Mouse (Mus musculus): ENCODE measurements at regions not wholly inside any gene's neighbourhood (a gene's known extent, or its start where the extent isn't known, plus 50 kb on each side); places are given as distances from the start of the nearest gene placed in this dataset.

- no peak for DNase-seq
Measured at GRCm38 (mm10) chr6:51758781-51759180, 235.1 kb downstream of the Snx10 start.

- no peak for DNase-seq
Measured at GRCm38 (mm10) chr6:51760372-51760771, 236.7 kb downstream of the Snx10 start.

- no peak for DNase-seq
Measured at GRCm38 (mm10) chr6:51761506-51761905, 237.8 kb downstream of the Snx10 start.

- DNase-seq, result no peak
Measured at GRCm38 (mm10) chr6:51766482-51766881, 242.8 kb downstream of the Snx10 start.

GRCm38 (mm10) chr6:51767582-51768341 is 244.1 kb downstream of the Snx10 start:
- DNase-seq, result peak; percentile 66

GRCm38 (mm10) chr6:51771001-51771400 is 241.3 kb downstream of the Skap2 start:
- no peak for DNase-seq

- no peak for DNase-seq
Measured at GRCm38 (mm10) chr6:51771424-51771823, 240.9 kb downstream of the Skap2 start.

- DNase-seq, result no peak
Measured at GRCm38 (mm10) chr6:51774771-51775170, 237.6 kb downstream of the Skap2 start.

- DNase-seq, result no peak
Measured at GRCm38 (mm10) chr6:51785615-51786014, 226.7 kb downstream of the Skap2 start.

- DNase-seq, result no peak
Measured at GRCm38 (mm10) chr6:51786836-51787235, 225.5 kb downstream of the Skap2 start.

GRCm38 (mm10) chr6:51788156-51788555 is 224.2 kb downstream of the Skap2 start:
- no peak for DNase-seq

- no peak for DNase-seq
Measured at GRCm38 (mm10) chr6:51790293-51790692, 222.1 kb downstream of the Skap2 start.

- no peak for DNase-seq
Measured at GRCm38 (mm10) chr6:51790693-51791092, 221.7 kb downstream of the Skap2 start.

GRCm38 (mm10) chr6:51795300-51795699 is 217.0 kb downstream of the Skap2 start:
- DNase-seq, result peak; percentile 29

- DNase-seq, result no peak
Measured at GRCm38 (mm10) chr6:51798577-51799240, 213.6 kb downstream of the Skap2 start.

GRCm38 (mm10) chr6:51805656-51806055 is 206.7 kb downstream of the Skap2 start:
- DNase-seq, result no peak
